Mouse (Mus musculus): ENCODE measurements around the gene Gm45021. TPM values are rescaled to one million over a fixed set of nuclear protein-coding genes. Genes with fewer than 3 reads are reported as not detected.

The Gm45021 gene
- total and polyA plus RNA-seq, 2 experiments from 2014 or later = not detected

GRCm38 (mm10) chr6:48623460-48623859, 34.0 kb downstream of the Gm45021 start:
- Histone ChIP-seq H3K9ac (replicated peaks; ENCODE audit: low read length) (no peak overlapping the region), H3K4me2 (ENCODE audit: low read depth, low read length) (no peak overlapping the region), H3K27me3 (ENCODE audit: insufficient read depth, low read length) (no peaks in the 10 kb centered on the region), H3K4me3 (ENCODE audit: low read length) (no peak overlapping the region), H3K9me3 (ENCODE audit: low read length) (no peaks in the 10 kb centered on the region), H3K36me3 (ENCODE audit: insufficient read depth, low read length) (peaks cover 21% of the 10 kb centered on the region), H3K4me1 (ENCODE audit: insufficient read depth, low read length) (peaks cover 8% of the 10 kb centered on the region; the same call in 1 of the 2 replicates), H3K27ac (no peak overlapping the region)
- 38% methylated on average over 1 of the region's 1 CpGs for WGBS
- peak; percentile 38; the same call in 1 of the 2 replicates for TF ChIP-seq CTCF (IDR thresholded peaks at IDR 0.05; ENCODE audit: low read depth)
- DNase-seq (ENCODE audit: low spot score) = no peak
- ATAC-seq = no peak

DNA sequence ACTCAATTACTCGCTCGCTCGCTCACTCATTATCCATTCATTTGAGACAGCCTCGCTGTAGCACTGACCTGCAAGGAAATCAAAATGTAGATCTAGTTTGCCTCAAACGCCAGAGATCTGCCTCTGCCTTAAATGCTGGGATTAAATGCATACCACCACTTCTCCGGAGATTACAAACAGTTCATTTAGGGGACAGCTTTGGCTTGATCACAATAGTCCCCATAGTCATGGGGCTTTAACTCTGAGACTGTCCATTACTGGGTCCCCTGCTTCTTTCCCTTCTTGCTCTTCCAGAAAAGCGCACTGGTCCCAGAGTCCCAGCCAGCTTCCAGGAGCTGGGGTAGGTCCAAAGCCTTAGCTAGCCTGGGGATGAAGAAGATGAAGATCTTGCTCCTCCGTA, 37.1 kb downstream of the Gm45021 start, which contains the start of gene AI854703:
Gene AI854703 (plus strand): TSS at position 301 of the 400 bp plus-strand sequence.
- ATAC-seq (0 out of 2 replicates have a peak, but pooled peaks have one; percentile 2), DNase-seq (ENCODE audit: low spot score) (no peak)
- no peak for TF ChIP-seq CTCF (IDR thresholded peaks at IDR 0.05; ENCODE audit: low read depth)
- Histone ChIP-seq H3K9me3 (ENCODE audit: low read length) (no peaks in the 10 kb centered on the region), H3K4me2 (ENCODE audit: low read depth, low read length) (peak within 1 kb of the TSS; percentile 85), H3K27ac (peak within 1 kb of the TSS; percentile 58; the same call in 1 of the 2 replicates), H3K4me1 (ENCODE audit: insufficient read depth, low read length) (peaks cover 8% of the 10 kb centered on the region), H3K36me3 (ENCODE audit: insufficient read depth, low read length) (no peaks in the 10 kb centered on the region), H3K4me3 (ENCODE audit: low read length) (peak within 1 kb of the TSS; percentile 54), H3K9ac (replicated peaks; ENCODE audit: low read length) (peak within 1 kb of the TSS; percentile 56), H3K27me3 (ENCODE audit: insufficient read depth, low read length) (no peaks in the 10 kb centered on the region)
- 24% methylated on average over 8 of the region's 8 CpGs for WGBS

DNA sequence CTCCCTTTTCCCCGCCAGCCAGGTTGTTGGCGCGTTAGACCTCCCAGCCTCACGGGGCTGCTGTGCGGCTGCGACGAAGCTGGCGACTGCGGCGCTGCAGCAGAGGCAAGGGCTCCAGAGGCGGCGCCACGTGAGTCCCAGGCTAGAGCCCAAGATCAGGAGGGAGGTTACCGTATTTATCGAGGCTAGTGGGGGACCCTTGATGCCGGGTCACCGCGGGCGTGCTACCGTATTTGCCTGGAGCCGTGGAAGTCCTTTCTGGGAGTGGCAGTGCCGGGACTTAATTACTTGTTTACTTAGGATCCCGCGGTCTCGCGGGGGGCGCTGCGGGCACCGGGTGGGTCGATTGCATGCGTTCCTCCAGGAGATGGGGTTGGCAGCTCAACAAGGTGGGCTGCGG, 37.6 kb downstream of the Gm45021 start:
- peak overlapping the region; percentile 58; the same call in 1 of the 2 replicates for H3K27ac ChIP-seq
- peak overlapping the region; percentile 85 for H3K4me2 ChIP-seq (ENCODE audit: low read depth, low read length)
- ATAC-seq (peak; percentile 69), DNase-seq (ENCODE audit: low spot score) (peak; percentile 80)
- 1% methylated on average over 32 of the region's 32 CpGs for WGBS
- H3K4me1 ChIP-seq (ENCODE audit: insufficient read depth, low read length) = peaks cover 8% of the 10 kb centered on the region
- peak overlapping the region; percentile 56 for H3K9ac ChIP-seq (replicated peaks; ENCODE audit: low read length)
- H3K27me3 ChIP-seq (ENCODE audit: insufficient read depth, low read length) = no peaks in the 10 kb centered on the region
- peak overlapping the region; percentile 54 for H3K4me3 ChIP-seq (ENCODE audit: low read length)
- H3K9me3 ChIP-seq (ENCODE audit: low read length) = no peaks in the 10 kb centered on the region
- H3K36me3 ChIP-seq (ENCODE audit: insufficient read depth, low read length) = no peaks in the 10 kb centered on the region
- TF ChIP-seq CTCF (IDR thresholded peaks at IDR 0.05; ENCODE audit: low read depth) = peak; percentile 37

DNA sequence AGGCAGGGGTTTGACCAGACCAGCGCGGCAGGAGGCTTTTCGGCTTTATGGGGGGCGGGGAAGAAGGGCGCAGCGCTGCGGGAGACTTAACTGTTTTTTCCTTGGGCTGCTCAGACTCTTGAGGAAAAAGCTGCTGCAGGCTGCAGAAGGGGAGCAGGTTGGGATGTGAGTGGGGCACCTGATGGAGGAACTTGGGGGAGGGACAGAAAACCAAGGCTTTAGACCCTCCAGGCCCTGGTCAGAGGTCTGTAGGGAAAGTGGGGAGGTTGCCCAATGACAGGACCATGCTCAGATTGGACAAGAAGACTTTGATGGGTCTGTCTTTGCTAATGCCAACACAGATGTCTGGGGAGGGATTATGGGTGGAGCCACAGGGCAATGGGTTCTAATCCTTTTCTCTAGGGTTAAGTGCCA, 38.1 kb downstream of the Gm45021 start:
- Histone ChIP-seq H3K27me3 (ENCODE audit: insufficient read depth, low read length) (no peaks in the 10 kb centered on the region), H3K36me3 (ENCODE audit: insufficient read depth, low read length) (no peaks in the 10 kb centered on the region; the same call in 1 of the 2 replicates), H3K9me3 (ENCODE audit: low read length) (no peaks in the 10 kb centered on the region), H3K4me2 (ENCODE audit: low read depth, low read length) (peak overlapping the region; percentile 85), H3K9ac (replicated peaks; ENCODE audit: low read length) (peak overlapping the region; percentile 56), H3K27ac (peak overlapping the region; percentile 58; the same call in 1 of the 2 replicates), H3K4me3 (ENCODE audit: low read length) (peak overlapping the region; percentile 54), H3K4me1 (ENCODE audit: insufficient read depth, low read length) (peaks cover 8% of the 10 kb centered on the region)
- no peak for TF ChIP-seq CTCF (IDR thresholded peaks at IDR 0.05; ENCODE audit: low read depth)
- no peak for DNase-seq (ENCODE audit: low spot score)
- WGBS = 2% methylated on average over 7 of the region's 7 CpGs
- ATAC-seq = 0 out of 2 replicates have a peak, but pooled peaks have one; percentile 4

GRCm38 (mm10) chr6:48628377-48628776, 39.0 kb downstream of the Gm45021 start:
- Histone ChIP-seq H3K36me3 (ENCODE audit: insufficient read depth, low read length) (no peaks in the 10 kb centered on the region; the same call in 1 of the 2 replicates), H3K9ac (replicated peaks; ENCODE audit: low read length) (no peak overlapping the region), H3K4me2 (ENCODE audit: low read depth, low read length) (peak overlapping the region; percentile 85; the same call in 1 of the 2 replicates), H3K4me1 (ENCODE audit: insufficient read depth, low read length) (peaks cover 8% of the 10 kb centered on the region), H3K4me3 (ENCODE audit: low read length) (no peak overlapping the region), H3K27me3 (ENCODE audit: insufficient read depth, low read length) (no peaks in the 10 kb centered on the region), H3K9me3 (ENCODE audit: low read length) (no peaks in the 10 kb centered on the region), H3K27ac (0 out of 2 replicates have a peak overlapping the region, but pooled peaks have one; percentile 70)
- no peak for DNase-seq (ENCODE audit: low spot score)
- WGBS = 80% methylated on average over 3 of the region's 3 CpGs
- no peak for TF ChIP-seq CTCF (IDR thresholded peaks at IDR 0.05; ENCODE audit: low read depth)
- ATAC-seq = no peak

- Histone ChIP-seq H3K27ac (peak overlapping the region; percentile 70), H3K4me3 (ENCODE audit: low read length) (peak overlapping the region; percentile 39), H3K4me2 (ENCODE audit: low read depth, low read length) (peak overlapping the region; percentile 65), H3K9me3 (ENCODE audit: low read length) (no peaks in the 10 kb centered on the region), H3K4me1 (ENCODE audit: insufficient read depth, low read length) (peaks cover 8% of the 10 kb centered on the region), H3K27me3 (ENCODE audit: insufficient read depth, low read length) (no peaks in the 10 kb centered on the region), H3K36me3 (ENCODE audit: insufficient read depth, low read length) (no peaks in the 10 kb centered on the region; the same call in 1 of the 2 replicates), H3K9ac (replicated peaks; ENCODE audit: low read length) (peak overlapping the region; percentile 56)
- DNase-seq (ENCODE audit: low spot score) (peak; percentile 71), ATAC-seq (peak; percentile 66)
- TF ChIP-seq CTCF (IDR thresholded peaks at IDR 0.05; ENCODE audit: low read depth) = no peak
- WGBS = 9% methylated on average over 52 of the region's 54 CpGs
Measured at GRCm38 (mm10) chr6:48628808-48629660, 39.6 kb downstream of the Gm45021 start.

All from hindbrain, postnatal 0 days (tissue).